Mouse (Mus musculus) myocyte (in vitro differentiated cells): ENCODE data around the gene Gm20390. TPM values are rescaled to one million over a fixed set of nuclear protein-coding genes. Genes with fewer than 3 reads are reported as not detected.
A peak's percentile ranks its signal among the peaks of the same experiment; 100 is the strongest.

Experiments
- H3K27me3 ChIP-seq: one replicate; pipeline ENCODE4 v1.6.1; 2011; ENCODE audit not compliant: control insufficient read depth, insufficient read depth, insufficient read length
- H3K36me3 ChIP-seq: one replicate; pipeline ENCODE4 v1.6.1; 2011; ENCODE audit not compliant: control insufficient read depth, insufficient read depth
- H3K4me2 ChIP-seq: one replicate; pipeline ENCODE4 v1.6.1; 2011; ENCODE audit warnings: low read depth, control low read depth
- H3K4me3 ChIP-seq: one replicate; pipeline ENCODE4 v1.5.1; 2011; ENCODE audit warnings: mild to moderate bottlenecking, control low read depth, moderate library complexity
- H3K79me2 ChIP-seq: one replicate; pipeline ENCODE4 v1.6.1; 2011; ENCODE audit not compliant: control insufficient read depth, insufficient read depth
- H3ac ChIP-seq: one replicate; pipeline ENCODE4 v1.6.1; 2011; ENCODE audit not compliant: control insufficient read depth, insufficient read length
- CEBPB ChIP-seq: IDR thresholded peaks from 2 replicates; pipeline ENCODE4 v1.6.1; 2011; ENCODE audit warnings: mild to moderate bottlenecking, moderate library complexity; ENCODE audit not compliant: poor library complexity, insufficient read depth, severe bottlenecking
- E2F4 ChIP-seq: IDR thresholded peaks from one replicate; pipeline ENCODE4 v1.6.1; 2011; ENCODE audit warnings: mild to moderate bottlenecking, control low read depth, moderate library complexity; ENCODE audit not compliant: insufficient read depth
- MAX ChIP-seq: IDR thresholded peaks from one replicate; pipeline ENCODE4 v1.6.1; 2011; ENCODE audit warnings: low read depth, mild to moderate bottlenecking, control low read depth
- MYOD1 ChIP-seq, 3 experiments: IDR thresholded peaks; one replicate each; pipeline ENCODE4 v1.6.1; 2011; ENCODE audit warnings: control low read depth in 2 of 3, low read depth in 2 of 3, mild to moderate bottlenecking in 2 of 3, moderate library complexity in 1 of 3; ENCODE audit not compliant: insufficient read length in 2 of 3, control insufficient read depth in 1 of 3
- MYOG ChIP-seq, 3 experiments: IDR thresholded peaks; one replicate each; pipeline ENCODE4 v1.6.1; 2011; ENCODE audit warnings: control low read depth in 2 of 3, low read depth in 2 of 3, mild to moderate bottlenecking in 2 of 3; ENCODE audit not compliant: insufficient read length in 2 of 3, control insufficient read depth in 1 of 3, insufficient read depth in 1 of 3
- POLR2A ChIP-seq: IDR thresholded peaks from one replicate; pipeline ENCODE4 v1.6.1; 2011; ENCODE audit warnings: low read depth, mild to moderate bottlenecking, control low read depth, moderate library complexity; ENCODE audit not compliant: insufficient read length
- POLR2AphosphoS2 ChIP-seq: IDR thresholded peaks from one replicate; pipeline ENCODE4 v1.6.1; 2011; ENCODE audit warnings: low read depth, control low read depth; ENCODE audit not compliant: insufficient read length
- REST ChIP-seq: IDR thresholded peaks from one replicate; pipeline ENCODE4 v1.6.1; 2011; ENCODE audit warnings: mild to moderate bottlenecking, control low read depth, moderate library complexity; ENCODE audit not compliant: insufficient read depth, insufficient read length
- SRF ChIP-seq: IDR thresholded peaks from one replicate; pipeline ENCODE4 v1.6.1; 2011; ENCODE audit warnings: low read depth; ENCODE audit not compliant: control insufficient read depth, insufficient read length
- TCF12 ChIP-seq: IDR thresholded peaks from one replicate; pipeline ENCODE4 v1.6.1; 2011; ENCODE audit warnings: mild to moderate bottlenecking, control low read depth; ENCODE audit not compliant: poor library complexity, insufficient read depth, severe bottlenecking
- TCF3 ChIP-seq: IDR thresholded peaks from one replicate; pipeline ENCODE4 v1.6.1; 2011; ENCODE audit warnings: low read depth, control low read depth; ENCODE audit not compliant: insufficient read length
- USF1 ChIP-seq: IDR thresholded peaks from one replicate; pipeline ENCODE4 v1.6.1; 2011; ENCODE audit warnings: low read depth, mild to moderate bottlenecking, control low read depth, moderate library complexity
- polyA plus RNA-seq: library from polyadenylated mRNA; unstranded; fragments of >200 nt; fragmentation: generic; extraction: Trizol; gene quantifications from one replicate; pipeline ENCODE4 v1.2.1, GENCODE M21; 2012; ENCODE audit warnings: missing spikeins

Gm20390 gene
- polyA plus RNA-seq, 1 experiment: 258 TPM

DNA sequence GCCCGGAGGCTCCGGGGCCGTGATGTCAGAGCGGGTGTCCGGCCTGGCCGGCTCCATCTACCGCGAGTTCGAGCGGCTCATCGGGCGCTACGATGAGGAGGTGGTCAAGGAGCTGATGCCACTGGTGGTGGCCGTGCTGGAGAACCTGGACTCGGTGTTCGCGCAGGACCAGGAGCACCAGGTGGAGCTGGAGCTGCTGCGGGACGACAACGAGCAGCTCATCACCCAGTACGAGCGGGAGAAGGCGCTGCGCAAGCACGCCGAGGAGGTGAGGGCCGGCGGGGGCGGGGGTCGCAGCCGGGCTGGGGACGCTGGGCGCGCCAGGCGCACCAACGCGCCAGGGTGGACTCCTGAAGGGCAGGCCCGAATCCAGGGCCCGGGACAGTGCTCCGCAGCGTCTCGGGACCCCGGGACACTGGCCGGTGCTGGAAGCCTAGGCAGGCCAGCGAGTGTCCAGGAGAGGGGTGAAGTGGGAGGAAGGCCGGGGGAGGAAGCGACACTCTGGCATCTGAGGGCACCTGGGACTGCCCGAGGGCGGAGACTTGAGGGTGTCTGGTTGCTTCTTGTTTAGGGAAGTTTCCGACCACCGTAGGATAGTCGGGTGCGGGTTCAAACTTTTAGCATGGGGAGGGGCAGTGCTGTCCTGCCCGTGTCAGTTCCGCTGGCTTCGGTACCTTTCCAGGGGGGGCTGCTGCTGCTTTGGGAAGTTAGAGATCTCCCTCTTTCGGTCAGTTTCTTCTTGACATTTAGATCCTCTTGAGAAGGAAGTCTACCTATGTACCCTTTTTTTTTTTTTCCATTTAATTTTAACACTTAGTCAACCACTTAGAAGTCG is 28.4 kb upstream of the Gm20390 start:
- no peaks in the 10 kb centered on the region for H3K27me3 ChIP-seq

DNA sequence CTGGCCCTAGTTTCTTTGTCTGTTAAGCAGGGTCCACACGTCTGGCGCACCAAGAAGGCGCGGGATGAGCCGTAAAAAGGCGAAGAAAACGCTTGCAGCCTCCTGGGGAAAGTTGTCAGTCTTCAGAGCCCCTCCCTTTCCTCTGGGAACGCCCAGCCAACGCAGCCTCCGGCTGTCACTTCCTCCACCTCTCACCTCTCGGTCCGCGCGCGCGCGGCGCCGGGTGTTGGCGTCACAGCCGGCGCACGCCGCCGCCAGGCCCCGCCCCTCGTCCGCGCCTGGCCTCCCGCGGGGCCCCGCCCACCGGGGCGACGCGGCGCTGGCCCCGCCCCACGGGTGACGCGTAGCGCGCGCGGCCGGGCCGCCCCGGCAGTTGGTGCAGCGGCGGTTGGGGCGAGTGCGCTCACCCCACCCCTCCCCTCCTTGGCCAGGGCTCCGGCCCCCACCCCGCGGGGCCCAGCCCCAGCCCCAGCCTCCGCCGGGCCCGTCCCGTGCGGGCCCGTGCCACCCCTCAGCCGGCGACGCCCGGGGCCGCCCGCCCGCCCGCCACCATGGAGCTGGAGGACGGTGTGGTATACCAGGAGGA is 27.7 kb upstream of the Gm20390 start, which contains the start of gene Spag9:
Spag9 (plus strand) TSS at position 372 of the 586 bp plus-strand sequence.
- H3K4me3 ChIP-seq: peak within 1 kb of the TSS; percentile 73
- H3ac ChIP-seq: peak within 1 kb of the TSS; percentile 65
- TF ChIP-seq REST: no peak
- peak; percentile 66 for TF ChIP-seq POLR2AphosphoS2
- TF ChIP-seq MAX: no peak
- TF ChIP-seq CEBPB: no peak
- no peak for TF ChIP-seq TCF3
- no peak for TF ChIP-seq E2F4
- no peak for TF ChIP-seq TCF12
- TF ChIP-seq SRF: no peak
- no peak for TF ChIP-seq USF1
- peak in 1 of 3 experiments; percentile 46 for TF ChIP-seq MYOG (IDR thresholded peaks at IDR 0.05; ENCODE audit: control insufficient read depth in 1 of 3, insufficient read depth in 1 of 3, insufficient read length in 2 of 3, low read depth in 2 of 3)
- peak in 1 of 3 experiments; percentile 53 for TF ChIP-seq MYOD1 (IDR thresholded peaks at IDR 0.05; ENCODE audit: control insufficient read depth in 1 of 3, insufficient read length in 2 of 3, low read depth in 2 of 3)
- peak; percentile 84 for TF ChIP-seq POLR2A
- H3K36me3 ChIP-seq: no peaks in the 10 kb centered on the region
- H3K79me2 ChIP-seq: peaks cover 43% of the 10 kb centered on the region
- H3K27me3 ChIP-seq: no peaks in the 10 kb centered on the region
- H3K4me2 ChIP-seq: peak within 1 kb of the TSS; percentile 97

More for the DNA sequence above, 28.4 kb upstream of the Gm20390 start:
- Histone ChIP-seq H3ac (peak overlapping the region; percentile 65), H3K36me3 (no peaks in the 10 kb centered on the region), H3K4me3 (peak overlapping the region; percentile 73), H3K4me2 (peak overlapping the region; percentile 97), H3K79me2 (peaks cover 49% of the 10 kb centered on the region)
- TF ChIP-seq POLR2AphosphoS2 (no peak), MYOD1 (IDR thresholded peaks at IDR 0.05; ENCODE audit: control insufficient read depth in 1 of 3, insufficient read length in 2 of 3, low read depth in 2 of 3) (no peak), MAX (no peak), MYOG (IDR thresholded peaks at IDR 0.05; ENCODE audit: control insufficient read depth in 1 of 3, insufficient read depth in 1 of 3, insufficient read length in 2 of 3, low read depth in 2 of 3) (no peak), TCF12 (no peak), REST (no peak), USF1 (no peak), POLR2A (no peak), SRF (no peak), CEBPB (no peak), E2F4 (no peak), TCF3 (no peak)

GRCm38 (mm10) chr11:93995111-93995719 is 27.1 kb upstream of the Gm20390 start:
- TF ChIP-seq USF1 (peak; percentile 54), POLR2A (peak; percentile 58), CEBPB (0 out of 2 replicates have a peak, but pooled peaks have one; percentile 5), TCF12 (no peak)
- H3K4me3 ChIP-seq: peak overlapping the region; percentile 73
- H3K79me2 ChIP-seq: peaks cover 37% of the 10 kb centered on the region
- H3K4me2 ChIP-seq: peak overlapping the region; percentile 93
- H3ac ChIP-seq: peak overlapping the region; percentile 65
- no peaks in the 10 kb centered on the region for H3K27me3 ChIP-seq
- H3K36me3 ChIP-seq: no peaks in the 10 kb centered on the region

GRCm38 (mm10) chr11:93994531-93994930 is 26.4 kb upstream of the Gm20390 start:
- Histone ChIP-seq H3K4me3 (peak overlapping the region; percentile 73), H3K79me2 (peaks cover 30% of the 10 kb centered on the region), H3K4me2 (peak overlapping the region; percentile 93), H3K36me3 (no peaks in the 10 kb centered on the region), H3K27me3 (no peaks in the 10 kb centered on the region), H3ac (no peak overlapping the region)
- TF ChIP-seq MYOD1 (IDR thresholded peaks at IDR 0.05; ENCODE audit: control insufficient read depth in 1 of 3, insufficient read length in 2 of 3, low read depth in 2 of 3) (no peak), USF1 (no peak), POLR2A (no peak), TCF12 (no peak), SRF (no peak), TCF3 (no peak), POLR2AphosphoS2 (no peak), MAX (no peak), E2F4 (no peak), MYOG (IDR thresholded peaks at IDR 0.05; ENCODE audit: control insufficient read depth in 1 of 3, insufficient read depth in 1 of 3, insufficient read length in 2 of 3, low read depth in 2 of 3) (no peak), CEBPB (no peak), REST (no peak)
